Mouse (Mus musculus) thymus, postnatal 10 days (tissue): ENCODE measurements around the gene Tmem131l.

Experiments
- DNase-seq, 2 experiments: peaks; one replicate each; pipeline ENCODE4 v3.0.0; 2021; ENCODE audit warnings: low spot score in 2 of 2

The Tmem131l gene

DNA sequence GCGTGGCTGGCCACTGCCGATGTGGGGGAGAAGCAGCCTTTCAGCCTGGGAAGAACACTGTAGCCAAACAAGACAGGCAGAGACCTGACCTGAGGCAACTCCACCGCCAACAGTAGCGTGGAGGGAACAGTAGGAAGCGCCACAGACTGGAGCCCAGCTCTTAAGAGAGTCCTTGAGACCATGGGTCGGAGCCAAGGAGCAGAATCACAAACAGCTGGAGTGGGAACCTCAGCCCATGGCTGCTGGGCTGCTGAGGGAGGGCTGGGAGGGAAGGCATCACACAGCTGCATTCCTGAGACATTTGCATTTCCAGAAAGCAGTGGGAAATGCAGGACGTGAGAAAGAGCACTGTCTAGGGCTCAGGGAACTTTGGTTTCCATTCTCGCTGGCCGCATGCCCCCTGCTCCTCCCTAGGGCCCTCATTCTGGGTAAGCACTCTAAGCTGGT, 8.8 kb upstream of the Tmem131l start:
- no peak for DNase-seq

DNA sequence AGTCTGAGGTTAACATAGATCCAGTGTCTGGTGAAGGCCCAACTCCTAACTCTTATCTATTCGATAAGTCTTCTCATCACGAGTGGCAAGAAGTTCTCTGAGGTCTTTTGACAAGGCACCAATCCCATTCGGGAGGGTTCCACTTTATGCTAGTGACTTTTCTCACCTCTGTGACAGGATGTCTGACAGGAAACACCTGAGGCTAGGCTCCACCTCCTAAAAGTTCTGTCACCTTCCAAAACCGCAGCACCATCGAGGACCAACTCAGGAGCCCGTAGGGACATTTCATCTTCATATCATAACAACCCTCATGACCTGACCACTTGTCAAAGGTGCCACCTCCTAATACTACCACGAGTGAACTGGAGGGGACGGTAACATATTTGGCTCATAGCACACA, 6.2 kb upstream of the Tmem131l start:
- DNase-seq, result no peak

DNA sequence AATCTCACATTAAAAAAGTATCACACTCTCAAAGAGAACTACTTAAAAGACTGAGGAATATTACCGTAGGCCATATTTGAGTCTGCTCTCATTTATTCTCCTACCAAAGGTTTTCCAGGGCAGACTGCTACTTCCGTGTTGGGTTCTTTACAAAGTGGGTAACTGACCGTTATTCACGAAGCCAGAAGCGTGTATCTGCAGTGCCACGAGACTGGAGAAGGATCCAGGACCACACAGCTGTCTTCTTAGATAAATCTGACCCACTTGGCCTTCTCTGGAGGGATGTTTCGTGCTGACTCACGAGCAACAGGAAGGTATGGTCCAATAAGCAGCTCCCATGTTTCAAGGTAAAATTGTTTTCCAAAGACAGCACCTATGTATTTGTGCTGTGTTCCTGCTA, 1.8 kb upstream of the Tmem131l start:
- DNase-seq, result no peak

DNA sequence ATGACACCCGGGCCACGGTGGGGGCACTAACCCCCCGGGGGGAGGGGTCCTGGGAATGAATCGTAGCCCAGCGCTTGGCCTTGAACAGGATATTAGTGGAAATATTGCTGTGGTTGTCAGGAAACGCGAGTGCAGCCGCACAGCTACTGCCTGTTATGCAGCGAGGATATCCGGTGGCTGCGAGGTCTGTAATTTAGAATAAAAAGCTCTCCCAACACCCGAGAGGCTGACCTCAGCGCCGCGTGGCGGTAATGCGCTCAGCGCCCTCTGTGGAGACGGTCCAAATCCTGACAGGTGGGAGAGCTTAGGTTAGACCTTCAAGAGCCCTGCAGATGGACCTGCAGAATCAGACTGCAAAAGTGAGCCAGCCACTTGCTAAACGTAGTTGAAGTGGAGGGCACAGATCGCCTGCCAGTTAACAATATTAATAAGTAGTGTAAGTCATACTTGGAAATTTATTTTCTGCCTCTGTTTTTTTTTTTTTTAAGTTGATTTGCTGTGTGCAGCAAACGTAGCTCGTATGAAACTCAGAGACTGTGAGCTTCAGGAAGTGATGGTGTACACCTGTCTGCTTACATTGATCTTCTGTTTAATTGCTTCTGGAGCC, 604 bp upstream of the Tmem131l start:
- DNase-seq, result no peak

DNA sequence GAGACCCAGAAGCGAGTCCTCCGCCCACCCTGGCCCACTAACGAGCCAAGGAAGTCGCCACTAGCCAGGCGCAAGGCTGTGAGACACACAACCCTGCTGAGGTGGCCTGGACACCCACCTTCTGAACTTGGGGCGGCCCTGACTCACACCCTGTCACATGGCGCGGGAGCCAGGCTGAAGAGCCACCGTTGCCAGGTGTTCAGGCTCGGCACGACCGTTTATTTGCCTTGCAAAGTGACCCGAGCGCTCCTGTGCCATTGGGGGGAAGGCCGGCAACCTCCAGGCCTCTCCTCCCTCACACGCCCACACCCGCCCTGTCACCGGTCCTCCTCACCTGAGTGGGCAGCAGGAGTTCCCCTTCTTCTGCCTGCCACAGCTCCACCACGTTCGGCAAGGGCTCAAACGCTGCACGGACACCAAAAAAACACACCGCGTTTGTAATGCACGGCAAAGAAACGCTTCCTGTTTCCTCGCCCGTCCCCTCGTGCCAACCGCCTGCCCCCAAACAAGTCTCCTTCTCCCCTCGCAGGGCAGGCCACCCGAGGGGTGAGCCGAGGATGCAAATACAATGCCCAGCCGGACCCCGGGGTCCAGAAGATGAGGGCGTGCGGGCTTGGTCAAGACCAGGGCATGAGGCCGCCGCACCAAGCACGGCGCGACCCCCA, 862 bp downstream of the Tmem131l start:
- peak; percentile 56 to 64 for DNase-seq

DNA sequence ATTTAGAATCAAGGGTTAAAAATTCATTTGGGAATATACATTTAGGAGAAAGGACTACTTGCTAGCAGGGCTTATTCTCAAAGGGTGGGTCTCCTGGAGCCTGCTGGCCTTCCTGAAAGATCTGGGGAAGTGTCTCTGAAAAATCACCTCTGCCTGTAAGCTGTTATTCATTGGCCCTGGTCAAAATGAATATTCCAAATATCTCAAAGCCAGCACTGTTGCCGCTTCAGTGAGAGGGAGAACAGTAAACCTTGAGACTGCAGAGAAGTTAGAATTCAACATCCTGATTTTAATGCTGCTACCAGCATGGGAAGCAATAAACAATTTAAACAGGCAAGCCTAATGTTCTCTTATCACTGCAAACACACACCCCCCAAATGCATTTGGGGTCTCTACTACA, 1.8 kb downstream of the Tmem131l start:
- no peak for DNase-seq

DNA sequence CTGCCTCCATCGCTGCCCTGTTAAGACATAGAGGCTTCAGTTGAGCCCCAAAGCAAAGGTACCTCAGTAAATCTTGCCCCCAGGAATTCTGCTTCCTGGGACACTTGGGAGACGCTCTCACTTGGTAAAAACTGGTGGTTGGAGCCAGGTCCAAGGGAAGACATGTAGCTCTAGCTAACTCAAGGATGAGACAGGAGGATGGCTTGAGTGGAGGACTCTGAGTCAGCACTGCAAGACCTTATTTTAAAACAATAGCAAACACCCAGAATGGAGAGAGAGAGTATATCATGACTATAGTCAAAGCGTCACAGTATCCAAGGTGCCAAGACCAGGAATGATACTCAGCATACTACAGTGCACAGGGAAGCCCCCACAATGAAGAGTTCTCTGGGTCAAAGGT, 2.4 kb downstream of the Tmem131l start:
- no peak for DNase-seq

DNA sequence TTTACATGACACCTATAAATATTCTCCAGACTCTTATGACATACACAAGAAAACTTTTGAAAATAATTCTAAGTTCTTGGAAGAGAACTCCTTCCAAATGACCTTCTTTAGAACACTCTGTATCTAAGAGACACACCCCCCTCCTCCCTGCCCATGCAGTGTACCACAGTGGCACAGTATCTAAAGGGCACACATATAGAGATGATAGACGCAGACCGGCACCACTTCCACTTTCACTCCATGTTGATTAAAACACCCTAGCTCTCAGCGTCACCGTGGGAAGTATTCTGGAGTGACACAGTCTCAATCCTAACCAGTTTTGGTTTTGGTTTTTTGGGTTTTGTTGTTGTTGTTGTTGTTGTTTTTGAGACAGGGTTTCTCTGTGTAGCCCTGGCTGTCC, 3.1 kb downstream of the Tmem131l start:
- no peak for DNase-seq

DNA sequence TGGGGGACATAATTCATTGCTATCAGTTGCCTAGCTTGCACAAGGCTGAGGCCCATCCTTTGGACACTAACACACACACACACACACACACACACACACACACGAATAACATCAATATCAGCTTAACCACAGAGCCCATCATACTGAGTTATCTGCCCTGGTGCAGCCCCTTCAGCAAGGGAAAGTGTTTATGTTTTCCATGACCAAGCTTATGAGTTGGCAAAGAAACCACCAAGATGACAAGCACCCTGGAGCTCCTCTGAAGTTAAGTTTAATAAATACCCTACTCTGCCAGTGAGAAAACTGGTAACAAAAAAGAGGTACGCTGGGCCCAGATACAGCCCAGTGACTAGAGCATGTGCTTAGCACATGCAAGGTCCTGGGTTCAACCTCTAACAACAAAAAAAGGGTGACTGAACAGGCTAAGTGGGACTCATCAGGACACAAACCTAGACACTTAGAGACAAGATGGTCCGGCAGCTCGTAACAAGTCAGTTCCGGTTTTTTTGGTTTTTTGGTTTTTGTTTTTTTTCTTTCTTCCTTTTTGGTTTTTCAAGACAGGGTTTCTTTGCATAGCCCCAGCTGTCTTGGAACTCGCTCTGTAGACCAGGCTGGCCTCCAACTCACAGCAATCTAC, 4.1 kb downstream of the Tmem131l start:
- DNase-seq, result no peak

DNA sequence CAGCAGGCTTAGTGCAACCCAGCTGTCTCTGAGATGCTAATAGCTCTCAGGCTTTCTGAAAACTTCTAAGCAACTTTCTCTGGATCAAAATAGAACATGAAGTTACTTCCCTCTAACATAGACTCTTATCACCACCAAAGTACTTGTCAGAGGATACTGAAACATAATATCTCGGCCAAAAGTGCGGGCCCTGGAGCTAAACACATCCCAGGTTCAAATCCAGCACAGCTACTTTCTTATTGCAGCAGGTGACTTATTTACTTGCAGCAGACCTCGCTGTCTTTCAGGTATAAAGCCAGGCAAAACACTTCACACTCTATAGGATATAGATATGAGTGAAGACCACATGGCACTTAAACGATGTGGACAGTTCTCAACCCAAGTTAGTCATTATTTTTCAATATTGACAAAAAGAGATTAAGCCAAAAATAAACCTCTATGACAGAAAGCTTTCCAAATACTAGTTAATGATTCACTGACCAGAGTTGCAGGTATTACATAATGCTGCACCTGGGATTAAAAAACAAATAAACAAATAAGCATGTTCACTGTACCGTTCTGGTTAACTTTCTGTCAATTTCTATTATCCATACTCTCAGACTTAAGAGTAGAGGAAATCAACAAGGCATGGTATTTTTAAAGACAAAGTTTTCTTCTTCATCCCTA, 5.7 kb downstream of the Tmem131l start:
- no peak for DNase-seq

DNA sequence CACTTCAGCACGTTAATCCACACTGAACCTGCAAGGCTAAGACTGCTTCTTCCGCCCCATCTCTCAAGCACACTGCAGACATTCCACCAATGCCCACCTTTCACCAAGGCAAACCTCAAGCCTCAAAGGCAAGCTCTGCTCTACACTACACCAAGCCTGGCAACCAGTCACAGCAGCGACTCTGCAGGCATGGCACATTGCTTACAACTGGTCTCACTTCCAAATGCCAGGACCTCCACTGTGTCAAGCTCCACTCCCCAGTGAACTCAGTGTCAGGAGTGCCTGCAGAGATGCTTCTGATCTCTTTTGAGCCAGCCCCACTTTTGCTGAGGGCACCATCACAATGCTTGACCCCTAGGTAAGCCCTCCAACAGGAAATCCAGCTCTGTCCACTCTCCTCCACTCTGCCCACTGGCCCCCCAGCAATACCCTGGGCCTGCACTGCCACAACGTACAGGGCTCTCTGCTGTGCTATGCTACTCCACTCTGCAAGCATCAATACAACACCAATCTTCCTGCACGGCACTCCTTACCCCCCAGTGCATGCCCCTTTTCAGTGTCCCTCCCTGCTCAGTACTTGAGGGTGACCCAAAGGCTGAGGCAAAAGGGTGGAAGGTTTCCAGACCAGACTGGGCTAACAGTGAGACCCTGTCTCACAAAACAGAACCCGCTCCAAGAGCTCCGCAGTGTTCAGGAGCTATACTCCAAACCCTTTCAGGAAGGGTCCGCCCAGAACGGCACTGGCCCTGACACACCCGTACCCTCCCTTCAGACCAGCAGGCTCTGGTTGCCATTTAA, 6.8 kb downstream of the Tmem131l start:
- no peak for DNase-seq

DNA sequence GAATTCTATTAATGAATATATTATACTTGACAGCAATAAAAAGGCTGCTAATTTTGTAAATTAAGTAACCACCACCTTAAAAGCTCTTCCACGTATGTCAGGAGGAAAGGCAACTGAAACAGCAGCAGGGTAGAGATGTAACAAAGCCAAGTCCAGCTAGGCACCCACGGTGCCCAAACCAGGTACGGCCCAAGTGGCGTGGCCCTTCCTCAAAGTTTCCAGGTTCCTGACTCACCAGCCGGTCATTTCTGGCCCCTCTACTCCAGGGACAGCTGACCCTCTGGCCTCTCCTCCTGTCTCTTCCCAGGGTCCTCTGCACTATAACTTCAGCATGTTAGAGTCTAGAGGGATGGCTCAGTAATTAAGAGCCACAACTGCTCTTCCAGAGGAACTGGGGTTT, 7.6 kb downstream of the Tmem131l start:
- DNase-seq, result no peak

DNA sequence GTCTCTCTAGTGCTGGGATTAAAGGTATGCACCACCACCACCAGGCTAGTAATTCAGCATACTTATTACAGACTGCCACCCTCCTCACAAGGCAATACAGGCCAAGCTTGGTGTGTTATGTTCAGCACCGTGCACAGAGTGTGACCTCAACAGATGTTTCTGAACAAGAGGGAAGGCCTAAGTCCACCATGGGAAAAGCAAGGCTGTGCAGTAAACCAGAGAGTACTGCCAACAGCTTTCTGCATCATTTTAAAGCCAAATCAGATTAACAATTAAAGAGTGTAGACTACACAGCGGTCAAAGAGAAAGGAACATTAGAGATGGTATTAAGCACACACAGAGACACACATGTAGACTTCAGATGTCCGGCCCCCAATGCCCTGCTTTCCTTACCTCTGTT, 8.8 kb downstream of the Tmem131l start:
- DNase-seq, result no peak

DNA sequence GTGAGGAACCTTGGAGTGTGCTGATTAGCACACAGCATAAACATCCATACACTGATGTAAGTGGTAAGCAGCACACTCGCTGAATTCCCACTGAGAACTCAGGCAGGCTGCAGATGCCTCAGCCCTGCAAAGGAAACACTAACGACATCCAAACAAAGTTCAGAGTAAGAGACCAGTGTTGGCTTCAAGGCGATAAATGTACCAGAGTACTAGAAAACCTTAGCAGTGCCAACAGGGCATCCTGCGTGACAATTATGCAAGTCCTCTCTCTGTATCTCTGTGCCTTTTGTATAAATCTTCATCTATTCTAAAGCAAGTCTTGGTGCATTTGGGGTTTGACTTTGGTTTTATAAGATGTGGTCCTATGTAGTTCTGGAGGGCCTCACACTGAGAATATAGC, 11.0 kb downstream of the Tmem131l start:
- DNase-seq, result no peak

DNA sequence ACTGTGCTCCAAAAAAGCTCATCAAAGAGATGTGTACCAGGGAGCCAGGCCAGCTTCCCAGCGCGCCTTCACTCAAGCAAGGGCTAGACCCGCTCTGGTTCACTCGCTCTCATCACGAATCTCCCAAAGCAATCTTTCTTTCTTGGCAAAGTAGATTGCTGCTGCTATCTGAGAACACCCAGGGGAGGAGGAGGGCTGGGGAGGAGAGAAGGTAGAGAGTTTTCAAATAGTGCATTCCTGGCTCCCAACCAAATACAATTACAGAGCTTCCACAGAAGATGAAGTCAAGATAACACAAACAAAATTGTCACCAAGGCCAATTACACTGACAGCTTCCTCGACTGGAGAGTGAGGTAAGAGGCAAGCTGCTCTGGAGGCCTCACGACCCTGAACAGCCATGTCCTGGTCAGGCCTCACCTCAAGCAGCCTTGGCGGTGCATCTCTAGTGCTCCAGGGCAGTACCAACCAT, 12.2 kb downstream of the Tmem131l start:
- DNase-seq, result no peak

DNA sequence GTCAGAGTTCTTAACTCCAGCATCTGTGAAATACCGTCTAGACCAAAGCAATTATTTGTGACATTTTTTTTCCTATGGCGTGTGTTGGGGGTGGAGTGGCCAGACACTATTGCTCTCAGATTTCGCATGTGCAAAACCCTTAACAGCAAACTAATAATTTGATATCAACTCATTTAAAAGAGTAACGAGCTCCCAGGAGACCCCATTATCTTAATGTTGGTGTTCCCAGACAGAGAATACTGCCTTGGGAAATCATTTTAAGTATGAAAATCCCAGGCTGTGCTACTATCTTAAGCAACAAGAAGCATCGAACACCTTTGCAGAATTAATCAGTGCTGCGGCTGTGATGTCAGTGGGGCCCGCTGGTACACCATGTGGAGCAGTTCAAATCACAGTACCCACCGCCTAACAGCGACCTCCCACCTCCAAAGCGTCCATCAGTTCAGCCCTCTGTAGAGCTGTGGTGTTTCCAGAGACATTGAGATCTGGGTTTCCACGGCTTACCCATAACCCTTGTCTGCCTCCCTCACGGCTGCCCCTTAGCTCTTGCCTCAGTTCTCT, 15.4 kb downstream of the Tmem131l start:
- no peak for DNase-seq

DNA sequence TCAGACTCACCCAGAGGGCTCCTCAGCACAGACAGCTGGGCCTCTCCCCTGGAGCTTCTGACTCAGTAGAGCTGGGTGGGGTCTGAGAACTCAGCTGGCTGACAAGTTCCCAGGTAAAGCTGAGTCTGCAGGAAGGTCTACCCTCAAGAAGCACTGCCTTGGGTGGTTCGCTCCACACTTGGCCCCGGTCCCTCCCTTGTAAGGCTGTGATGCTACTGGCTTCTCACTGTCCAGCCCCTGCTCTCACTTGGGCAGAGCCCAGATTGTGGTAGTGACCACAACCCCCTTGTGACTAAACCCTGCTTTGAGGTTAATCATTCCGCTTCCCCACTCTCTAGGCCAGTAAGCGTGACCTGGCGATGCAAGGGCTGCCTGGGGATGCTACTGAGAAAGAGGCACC, 17.3 kb downstream of the Tmem131l start:
- DNase-seq, result no peak

DNA sequence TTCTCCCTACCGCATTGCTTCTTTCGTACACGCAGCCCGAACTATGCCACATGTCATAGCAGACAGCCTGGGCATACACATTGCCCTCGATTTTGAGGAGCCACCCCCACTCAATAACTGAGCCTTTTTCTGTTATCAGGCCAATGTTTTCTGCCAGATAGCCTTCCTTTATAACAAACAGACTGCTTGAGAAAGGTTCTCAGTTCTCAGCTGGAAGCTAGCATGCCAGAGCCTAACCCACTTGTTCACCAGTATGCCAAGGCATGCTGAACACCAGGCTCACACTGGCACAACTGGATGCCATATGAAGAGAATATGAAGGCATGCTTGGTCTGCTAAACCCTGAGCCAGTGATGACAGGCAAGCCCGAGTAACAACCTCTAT, 17.8 kb downstream of the Tmem131l start:
- no peak for DNase-seq

DNA sequence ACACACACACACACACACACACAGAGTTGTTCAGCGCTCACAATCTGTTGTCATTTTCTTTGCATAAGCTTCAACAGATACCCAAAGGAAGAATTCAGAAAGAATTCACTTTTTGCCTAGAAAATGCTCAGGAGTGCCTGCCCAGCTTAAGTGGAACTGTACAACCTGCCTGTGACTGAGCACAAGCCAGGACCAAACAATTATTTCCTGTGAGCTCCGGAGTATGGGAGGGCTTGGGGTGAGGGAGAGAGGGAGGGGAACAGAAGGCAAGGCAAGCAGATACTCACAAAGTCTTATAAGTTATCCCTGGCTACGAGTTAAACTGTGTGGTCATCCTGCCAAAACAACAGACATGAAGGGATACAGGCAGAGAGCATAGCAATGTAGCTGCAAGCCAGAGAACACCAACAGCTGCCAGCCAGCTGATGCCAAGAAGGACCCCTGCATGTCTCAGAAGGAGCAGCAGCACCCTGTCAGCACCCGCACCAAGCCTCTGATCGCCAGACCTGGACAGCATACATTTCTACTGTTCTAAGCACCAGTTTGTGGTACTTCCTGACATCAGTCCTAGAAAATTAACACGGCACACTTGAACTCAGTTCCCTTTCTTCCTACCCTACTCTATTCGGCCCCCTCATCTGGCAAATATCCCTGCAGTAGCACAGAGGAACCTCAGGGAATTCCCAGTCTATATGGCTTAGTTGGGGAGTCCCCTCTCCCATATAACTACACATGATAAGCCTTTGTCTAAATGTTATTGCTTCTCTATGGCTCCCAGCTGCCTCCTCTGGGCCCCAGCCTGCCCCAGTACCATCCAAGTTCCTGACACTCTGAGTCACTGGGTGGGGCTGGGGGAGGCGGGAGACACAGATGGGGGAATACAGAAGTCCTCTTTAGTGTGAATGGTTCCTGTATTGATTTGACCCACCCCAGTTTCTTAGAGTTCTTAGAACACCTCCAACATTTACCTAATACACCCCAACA, 18.5 kb downstream of the Tmem131l start:
- no peak for DNase-seq

DNA sequence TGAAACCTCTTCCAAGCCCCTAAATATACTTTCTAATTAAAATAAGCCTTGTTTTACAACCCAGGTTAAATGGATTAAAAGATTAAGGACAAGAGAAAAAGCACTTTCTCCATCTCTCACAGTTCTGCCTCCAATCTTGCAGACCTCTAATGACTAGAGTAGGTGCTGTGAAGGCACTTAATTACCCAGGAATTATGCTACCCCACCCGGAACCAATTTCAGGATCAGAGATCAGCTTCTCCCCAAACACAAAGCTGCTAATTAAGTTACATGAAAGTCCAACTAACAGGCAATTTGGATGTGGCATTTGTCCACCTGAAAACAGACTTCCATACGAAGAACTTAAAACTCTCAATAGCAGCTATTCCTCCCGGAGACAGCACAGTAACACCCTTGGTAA, 19.4 kb downstream of the Tmem131l start:
- no peak for DNase-seq
